Mouse (Mus musculus) liver, adult 2 months (tissue): ENCODE data around the gene Cdc42.

Experiments
- CTCF ChIP-seq: fragments of 200-500 bp; IDR thresholded peaks from 2 replicates; pipeline ENCODE4 v1.5.1; 2011; ENCODE audit warnings: low read depth, low read length, control low read depth
- POLR2A ChIP-seq: fragments of 200-500 bp; IDR thresholded peaks from 2 replicates; pipeline ENCODE4 v1.6.1; 2011; ENCODE audit warnings: low read length, control low read depth; ENCODE audit not compliant: insufficient read depth; ENCODE audit errors: extremely low read depth

GRCm38 (mm10) chr4:137316027-137316770, 41.3 kb downstream of the Cdc42 start:
- peak; percentile 21; the same call in 1 of the 2 replicates for TF ChIP-seq CTCF
- TF ChIP-seq POLR2A: no peak
